Mouse (Mus musculus) ES-Bruce4 (cell line): ENCODE measurements at regions not wholly inside any gene's neighbourhood (a gene's known extent, or its start where the extent isn't known, plus 50 kb on each side); places are given as distances from the start of the nearest gene placed in this dataset.

Experiments
- CTCF ChIP-seq: IDR thresholded peaks from one replicate; pipeline ENCODE4 v1.8.1; 2011; ENCODE audit warnings: low read depth, low read length
- EP300 ChIP-seq: IDR thresholded peaks from 2 replicates; pipeline ENCODE4 v1.6.1; 2011; ENCODE audit warnings: low read depth, low read length; ENCODE audit not compliant: insufficient read depth

GRCm38 (mm10) chr8:34727699-34728098 lies 616.2 kb upstream of the Gm10131 start:
- TF ChIP-seq CTCF (no peak), EP300 (peak; percentile 99)
